Mouse (Mus musculus): ENCODE data around the gene Gdf9.

DNA sequence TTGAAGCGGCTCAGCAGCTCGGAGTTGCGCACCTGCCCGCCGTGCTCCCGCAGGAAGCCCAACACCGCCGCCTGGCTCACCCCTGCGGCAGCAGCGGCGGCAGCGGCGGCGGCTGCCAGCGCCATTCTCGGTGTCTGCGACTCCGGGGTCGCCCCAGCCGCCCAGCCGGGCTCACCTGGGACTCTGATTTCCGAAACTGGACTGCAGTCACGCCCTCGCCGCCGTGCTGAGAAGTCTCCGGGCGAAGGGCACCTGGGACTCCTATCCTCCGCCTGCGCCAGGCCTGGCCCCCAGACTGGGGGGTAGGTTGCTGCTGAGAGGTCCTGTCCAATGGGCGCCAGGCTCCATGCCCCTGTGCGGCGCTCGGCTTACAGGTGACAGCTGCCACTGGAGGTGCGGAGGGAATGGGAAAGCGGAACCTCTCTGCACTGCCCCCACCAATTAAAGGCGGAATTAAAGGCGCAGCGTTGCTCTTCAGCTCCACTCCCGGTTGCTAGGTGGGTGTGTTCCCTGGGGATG is 49.0 kb downstream of the Gdf9 start, which contains the start of the genes Gm9945 and Sowaha:
- TF ChIP-seq CTCF (IDR thresholded peaks at IDR 0.05; ENCODE audit: control insufficient read depth, insufficient read depth, low read length) (no peak), POLR2A (IDR thresholded peaks at IDR 0.05; ENCODE audit: borderline replicate concordance, control insufficient read depth, low read depth, low read length) (peak; percentile 75)
